Mouse (Mus musculus): ENCODE measurements around the gene Hs3st2. TPM values are rescaled to one million over a fixed set of nuclear protein-coding genes. Genes with fewer than 3 reads are reported as not detected.

Gene Hs3st2
- not detected in 2 replicates for total RNA-seq (2012; rRNA removed)
- not detected in 2 replicates for total RNA-seq (2014; rRNA removed)
- polyA plus RNA-seq (2012; ENCODE audit: insufficient read length, low read depth): not detected in 2 replicates

DNA sequence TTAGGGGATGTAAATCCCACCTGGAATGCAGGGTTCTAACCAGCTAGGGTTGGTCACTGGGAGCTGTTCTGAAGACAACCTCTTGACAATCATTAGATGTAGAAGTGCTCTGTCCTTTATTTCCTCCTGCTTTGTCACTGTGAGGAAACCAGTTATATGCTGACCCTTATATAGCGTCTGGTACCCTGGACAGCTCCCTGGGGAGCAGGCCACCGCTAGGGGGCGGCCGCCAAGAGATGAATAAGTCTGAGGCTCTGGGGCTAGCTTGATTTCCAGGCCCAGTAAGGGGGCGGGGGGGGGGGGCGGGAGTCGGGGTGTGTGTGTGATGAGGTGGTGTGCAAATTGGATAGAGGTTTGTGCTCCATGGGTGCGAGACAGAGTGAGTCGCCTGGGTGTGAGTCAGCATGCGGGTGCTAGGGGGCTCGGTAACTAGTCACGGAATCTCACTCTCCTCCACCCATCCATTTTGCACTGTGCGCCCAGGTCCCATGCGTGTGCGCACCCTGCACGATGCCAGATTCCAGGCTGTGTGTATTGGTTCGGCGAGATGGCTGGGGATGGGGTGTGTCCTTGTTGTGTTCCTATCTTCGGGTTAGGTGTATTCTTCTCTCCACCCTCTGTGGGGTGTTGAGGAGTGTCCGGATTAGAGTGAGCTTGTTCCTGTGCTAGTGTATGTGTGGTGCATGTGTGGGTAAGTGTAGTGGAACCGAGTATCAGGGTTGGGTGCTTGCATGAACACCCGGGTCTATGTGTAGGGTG is at the start of gene Hs3st2:
TSS of gene Hs3st2 (plus strand) at position 635 of the 759 bp plus-strand sequence.
- Histone ChIP-seq H3K4me2 (ENCODE audit: insufficient read depth, low read depth, poor library complexity, severe bottlenecking) (no peak within 1 kb of the TSS), H3K79me2 (replicated peaks; ENCODE audit: control insufficient read depth, extremely low read depth, insufficient read depth, poor library complexity, severe bottlenecking) (no peaks in the 10 kb centered on the region), H3K27ac (ENCODE audit: insufficient read depth, low read depth) (no peak within 1 kb of the TSS), H3K9me3 (replicated peaks; ENCODE audit: low read length) (peaks cover 13% of the 10 kb centered on the region), H3K36me3 (replicated peaks in 1 of 2; ENCODE audit: control insufficient read depth in 1 of 2, insufficient read depth in 1 of 2, low read length in 1 of 2) (no peaks in the 10 kb centered on the region), H3K27me3 (replicated peaks) (peaks cover 45% of the 10 kb centered on the region), H3K4me1 (ENCODE audit: control insufficient read depth in 1 of 2, insufficient read depth in 2 of 2) (no peaks in the 10 kb centered on the region), H3K4me3 (replicated peaks in 1 of 3; ENCODE audit: low read depth in 2 of 3, low read length in 2 of 3, poor library complexity in 1 of 3) (no peak within 1 kb of the TSS), H3K9ac (ENCODE audit: insufficient read depth, low read depth) (no peak within 1 kb of the TSS)
- in situ Hi-C loops (cut with MboI; ENCODE audit: low pct_ligation_motif_present, low pct_unique_long_range_greater_than_20kb, low sequenced_read_pairs): no loop called here
- TF ChIP-seq SMC3 (IDR thresholded peaks at IDR 0.05; ENCODE audit: low read depth, low read length): peak; percentile 22
- TF ChIP-seq CTCF (conservative IDR thresholded peaks at IDR 0.05 in 1 of 2, IDR thresholded peaks at IDR 0.05 in 1 of 2; ENCODE audit: low read depth in 2 of 2, low read length in 2 of 2): peak in 1 of 2 experiments; percentile 57; a peak in 2 of 4 replicates
- no peak for TF ChIP-seq ZMIZ1 (IDR thresholded peaks at IDR 0.05; ENCODE audit: low read depth, low read length)
- dilution Hi-C loops (cut with MboI; ENCODE audit: extremely low pct_ligation_motif_present, extremely low pct_unique_long_range_greater_than_20kb, low sequenced_read_pairs): no loop called here
- no peak for DNase-seq (ENCODE audit: extremely low read depth)

DNA sequence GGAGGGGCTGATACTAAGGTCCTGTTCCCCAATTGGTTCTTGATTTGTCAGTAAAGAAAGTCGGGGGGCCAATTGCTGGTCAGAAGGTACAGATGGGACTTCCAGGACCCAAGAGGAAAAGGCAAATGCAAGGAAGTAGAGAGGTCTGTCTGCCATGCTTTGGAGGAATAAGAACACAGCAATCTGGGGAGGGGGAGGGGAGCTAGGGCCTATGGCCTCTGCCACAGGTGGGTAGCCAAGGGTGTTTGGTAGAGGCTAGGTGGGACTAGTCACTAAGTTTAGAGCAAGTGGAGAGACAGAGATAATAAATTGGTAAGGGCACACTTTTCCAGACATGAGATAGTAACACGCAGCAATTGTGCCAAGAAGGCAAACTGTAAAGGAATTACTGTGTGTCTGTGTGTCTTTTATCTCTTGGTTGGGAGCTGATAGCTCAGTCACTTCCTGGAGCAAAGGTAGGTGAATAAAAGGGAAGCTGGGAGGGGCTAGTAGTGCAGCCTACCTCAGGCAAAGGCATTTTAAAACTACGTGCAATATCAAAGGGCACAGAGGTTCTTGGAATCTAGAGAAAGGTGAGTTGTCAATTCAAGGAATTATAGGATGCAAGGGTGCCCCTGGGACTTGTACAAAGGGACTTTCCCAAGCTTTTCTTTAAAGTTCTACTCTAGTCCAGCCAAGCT is 43.2 kb upstream of the Hs3st2 start:
- dilution Hi-C loops (cut with MboI; ENCODE audit: extremely low pct_ligation_motif_present, extremely low pct_unique_long_range_greater_than_20kb, low sequenced_read_pairs) (no loop called here), in situ Hi-C loops (cut with MboI; ENCODE audit: low pct_ligation_motif_present, low pct_unique_long_range_greater_than_20kb, low sequenced_read_pairs) (no loop called here)
- Histone ChIP-seq H3K9me3 (replicated peaks; ENCODE audit: low read length) (no peaks in the 10 kb centered on the region), H3K4me1 (ENCODE audit: control insufficient read depth in 1 of 2, insufficient read depth in 2 of 2) (no peaks in the 10 kb centered on the region), H3K4me2 (ENCODE audit: insufficient read depth, low read depth, poor library complexity, severe bottlenecking) (no peak overlapping the region), H3K79me2 (replicated peaks; ENCODE audit: control insufficient read depth, extremely low read depth, insufficient read depth, poor library complexity, severe bottlenecking) (no peaks in the 10 kb centered on the region), H3K4me3 (replicated peaks in 1 of 3; ENCODE audit: low read depth in 2 of 3, low read length in 2 of 3, poor library complexity in 1 of 3) (no peak overlapping the region), H3K36me3 (replicated peaks in 1 of 2; ENCODE audit: control insufficient read depth in 1 of 2, insufficient read depth in 1 of 2, low read length in 1 of 2) (no peaks in the 10 kb centered on the region), H3K27me3 (replicated peaks) (peaks cover 52% of the 10 kb centered on the region), H3K9ac (ENCODE audit: insufficient read depth, low read depth) (no peak overlapping the region), H3K27ac (ENCODE audit: insufficient read depth, low read depth) (no peak overlapping the region)
- DNase-seq (ENCODE audit: extremely low read depth): no peak
- TF ChIP-seq MAFK (IDR thresholded peaks at IDR 0.05; ENCODE audit: insufficient replicate concordance, low read length): no peak
- no peak for TF ChIP-seq TBP (conservative IDR thresholded peaks at IDR 0.05; ENCODE audit: low read depth, low read length)

DNA sequence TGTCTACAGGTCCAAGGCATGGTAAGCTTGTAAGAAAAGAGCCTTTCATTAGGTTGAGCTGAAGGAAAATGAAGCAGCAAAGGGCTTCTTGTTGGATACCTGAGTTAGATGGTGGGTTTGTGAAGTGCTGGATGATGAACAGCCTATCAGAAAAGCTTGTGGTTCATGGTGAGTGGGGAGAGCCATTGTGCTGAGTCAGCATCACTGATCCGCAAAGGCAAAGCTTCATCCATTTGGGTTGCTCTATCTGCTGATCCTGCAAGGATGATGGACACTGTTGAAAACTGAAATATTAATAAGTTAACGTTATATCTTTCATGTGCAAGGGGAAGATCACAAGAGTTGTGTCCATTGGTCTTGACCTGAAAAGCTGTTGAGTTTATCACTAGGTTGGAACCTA is 40.0 kb upstream of the Hs3st2 start:
- no peak overlapping the region for H3K9ac ChIP-seq (ENCODE audit: insufficient read depth, low read depth)
- dilution Hi-C loops (cut with MboI; ENCODE audit: extremely low pct_ligation_motif_present, extremely low pct_unique_long_range_greater_than_20kb, low sequenced_read_pairs) (no loop called here), in situ Hi-C loops (cut with MboI; ENCODE audit: low pct_ligation_motif_present, low pct_unique_long_range_greater_than_20kb, low sequenced_read_pairs) (no loop called here)

More for the DNA sequence above, 40.0 kb upstream of the Hs3st2 start:
- no peak for DNase-seq (ENCODE audit: extremely low read depth)
- H3K9me3 ChIP-seq (replicated peaks; ENCODE audit: low read length): no peaks in the 10 kb centered on the region
- no peaks in the 10 kb centered on the region for H3K4me1 ChIP-seq (ENCODE audit: control insufficient read depth in 1 of 2, insufficient read depth in 2 of 2)
- peaks cover 31% of the 10 kb centered on the region for H3K27me3 ChIP-seq (replicated peaks)
- no peak overlapping the region for H3K27ac ChIP-seq (ENCODE audit: insufficient read depth, low read depth)
- TF ChIP-seq KAT2A (IDR thresholded peaks at IDR 0.05; ENCODE audit: insufficient replicate concordance, low read length): no peak
- TF ChIP-seq MAFK (IDR thresholded peaks at IDR 0.05; ENCODE audit: insufficient replicate concordance, low read length): peak; percentile 88
- TF ChIP-seq E2F4 (IDR thresholded peaks at IDR 0.05; ENCODE audit: insufficient replicate concordance, low read depth, low read length): no peak
- TF ChIP-seq USF2 (conservative IDR thresholded peaks at IDR 0.05; ENCODE audit: low read depth, low read length): no peak
- no peak for TF ChIP-seq PAX5 (IDR thresholded peaks at IDR 0.05; ENCODE audit: low read length)
- TF ChIP-seq SMC3 (IDR thresholded peaks at IDR 0.05; ENCODE audit: low read depth, low read length): no peak
- no peak for TF ChIP-seq NRF1 (IDR thresholded peaks at IDR 0.05; ENCODE audit: low read depth, low read length)
- no peak for TF ChIP-seq ZNF384 (IDR thresholded peaks at IDR 0.05; ENCODE audit: low read depth, low read length)
- no peak for TF ChIP-seq ZKSCAN1 (IDR thresholded peaks at IDR 0.05; ENCODE audit: borderline replicate concordance, low read depth, low read length)
- H3K36me3 ChIP-seq (replicated peaks in 1 of 2; ENCODE audit: control insufficient read depth in 1 of 2, insufficient read depth in 1 of 2, low read length in 1 of 2): no peaks in the 10 kb centered on the region
- H3K4me3 ChIP-seq (replicated peaks in 1 of 3; ENCODE audit: low read depth in 2 of 3, low read length in 2 of 3, poor library complexity in 1 of 3): no peak overlapping the region
- H3K4me2 ChIP-seq (ENCODE audit: insufficient read depth, low read depth, poor library complexity, severe bottlenecking): no peak overlapping the region
- no peaks in the 10 kb centered on the region for H3K79me2 ChIP-seq (replicated peaks; ENCODE audit: control insufficient read depth, extremely low read depth, insufficient read depth, poor library complexity, severe bottlenecking)

Data from CH12.LX (cell line).